Mouse (Mus musculus): ENCODE data around the gene Tet3.
A peak's percentile ranks its signal among the peaks of the same experiment; 100 is the strongest.

Gene Tet3

DNA sequence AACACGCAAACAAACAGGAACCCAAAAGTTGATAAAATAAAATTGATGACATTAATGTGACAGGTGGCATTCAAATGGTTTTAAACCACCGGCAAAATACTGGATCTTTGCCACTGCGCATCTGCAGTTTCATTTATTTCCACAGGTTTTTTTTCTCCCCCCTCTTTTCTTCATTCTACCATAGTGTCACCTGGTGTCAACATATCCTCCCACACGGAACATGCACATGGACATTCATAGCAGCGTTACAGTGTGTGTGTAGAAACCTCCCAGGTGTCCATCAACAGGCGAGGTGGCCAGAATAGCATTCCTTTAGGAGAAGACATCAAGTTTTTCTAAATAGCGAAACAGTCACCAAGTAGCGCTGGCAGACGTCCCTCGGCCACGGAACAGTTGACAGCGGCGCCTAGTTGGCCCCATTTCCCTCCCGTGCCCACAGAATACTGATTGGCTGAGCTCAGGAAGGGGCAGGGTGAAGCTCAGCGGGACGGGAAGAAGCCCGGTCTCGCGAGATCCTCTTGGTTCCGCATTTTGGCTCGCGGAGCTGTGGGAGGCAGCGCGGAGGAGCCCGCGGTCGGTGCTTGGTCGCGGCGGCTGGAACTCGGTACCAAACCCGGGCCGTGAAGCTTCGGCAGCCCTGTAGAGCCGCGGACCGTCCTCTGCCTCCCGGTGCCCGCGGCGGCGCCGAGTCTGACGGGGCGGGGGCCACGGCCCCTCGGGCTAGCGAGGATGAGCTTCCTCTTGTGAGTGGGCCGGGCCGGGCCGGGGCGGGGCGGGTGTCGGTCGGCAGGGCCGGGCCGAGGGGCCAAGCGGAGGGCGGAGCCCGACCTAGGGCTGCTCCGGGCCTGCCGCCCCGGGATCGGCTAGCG lies 133.1 kb downstream of the Tet3 start, which contains the start of the genes Mthfd2 and Mob1a:
Gene Mthfd2 (minus strand): TSS at position 384 of the 869 bp plus-strand sequence.
Gene Mob1a (plus strand): TSS at position 492 of the 869 bp plus-strand sequence.
- peak; percentile 98 for DNase-seq (ENCODE audit: low spot score)

DNA sequence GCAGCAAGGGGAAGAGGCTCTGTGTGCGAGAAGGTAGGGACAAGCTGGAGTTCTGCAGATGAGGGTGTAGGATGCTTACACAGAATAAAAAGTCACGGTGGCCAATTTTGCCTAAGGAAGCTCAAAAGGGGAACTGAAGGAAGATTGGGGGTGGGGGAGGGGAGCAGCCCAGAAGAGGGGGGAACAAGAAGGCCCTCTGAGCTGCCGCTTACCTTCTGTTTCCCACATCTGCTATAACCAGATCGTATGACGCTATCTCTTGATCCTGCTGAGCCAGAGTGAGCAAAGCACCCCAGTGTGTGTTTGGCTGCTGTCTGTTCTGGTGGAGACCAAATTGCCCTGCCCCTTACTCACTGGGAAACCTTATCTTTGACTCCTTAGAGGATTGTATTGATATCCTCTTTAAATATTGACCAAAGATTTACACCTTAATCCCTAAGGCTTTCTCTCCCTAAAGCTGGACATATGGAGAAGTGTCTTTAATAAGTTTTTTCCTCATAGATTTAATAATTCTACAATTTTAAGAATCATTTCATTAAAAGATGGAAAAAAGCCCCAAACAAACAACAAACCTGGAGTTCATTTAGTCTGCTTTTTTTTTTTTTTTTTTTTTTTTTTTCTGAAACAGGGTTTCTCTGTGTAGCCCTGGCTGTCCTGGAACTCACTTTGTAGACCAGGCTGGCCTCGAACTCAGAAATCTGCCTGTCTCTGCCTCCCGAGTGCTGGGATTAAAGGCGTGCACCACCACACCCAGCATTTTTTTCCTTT lies 135.0 kb downstream of the Tet3 start:
- no peak for DNase-seq (ENCODE audit: low spot score)

DNA sequence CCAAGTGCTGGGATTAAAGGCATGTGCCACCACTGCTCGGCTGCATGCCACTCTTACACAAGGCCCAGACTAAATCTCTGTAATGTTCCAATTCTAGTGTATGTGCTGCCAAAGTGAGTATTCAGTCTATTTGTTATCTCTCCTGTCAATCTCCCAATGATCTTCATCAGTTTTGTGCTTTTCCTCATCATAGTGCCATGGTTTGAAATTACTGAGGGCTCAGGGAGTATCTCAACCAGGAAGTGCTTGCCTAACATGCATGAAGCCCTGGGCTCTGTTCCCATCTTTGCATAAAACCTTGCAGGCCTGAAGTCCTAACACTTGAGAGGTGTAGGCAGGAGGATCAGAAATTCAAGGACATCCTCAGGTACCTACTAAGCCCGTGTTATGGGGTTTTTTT lies 136.1 kb downstream of the Tet3 start:
- DNase-seq (ENCODE audit: low spot score), result no peak

DNA sequence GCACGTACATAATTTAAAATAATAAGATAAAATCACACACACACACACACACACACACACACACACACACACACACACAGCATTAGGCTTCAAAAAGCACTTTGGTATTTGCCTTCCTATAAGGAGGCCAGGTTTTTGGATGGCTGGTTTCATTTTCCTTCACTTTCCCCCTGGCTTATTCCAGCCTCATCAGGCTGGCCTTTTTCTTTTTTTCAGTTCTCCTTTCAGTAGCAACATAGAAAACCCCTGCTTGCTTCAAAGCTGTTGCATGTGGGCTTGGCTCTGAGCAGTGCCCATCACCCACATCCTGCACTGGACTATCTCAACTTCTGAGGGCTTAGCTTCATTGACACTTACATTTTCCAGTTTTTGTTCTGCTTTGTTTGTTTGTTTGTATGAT lies 137.0 kb downstream of the Tet3 start:
- no peak for DNase-seq (ENCODE audit: low spot score)

DNA sequence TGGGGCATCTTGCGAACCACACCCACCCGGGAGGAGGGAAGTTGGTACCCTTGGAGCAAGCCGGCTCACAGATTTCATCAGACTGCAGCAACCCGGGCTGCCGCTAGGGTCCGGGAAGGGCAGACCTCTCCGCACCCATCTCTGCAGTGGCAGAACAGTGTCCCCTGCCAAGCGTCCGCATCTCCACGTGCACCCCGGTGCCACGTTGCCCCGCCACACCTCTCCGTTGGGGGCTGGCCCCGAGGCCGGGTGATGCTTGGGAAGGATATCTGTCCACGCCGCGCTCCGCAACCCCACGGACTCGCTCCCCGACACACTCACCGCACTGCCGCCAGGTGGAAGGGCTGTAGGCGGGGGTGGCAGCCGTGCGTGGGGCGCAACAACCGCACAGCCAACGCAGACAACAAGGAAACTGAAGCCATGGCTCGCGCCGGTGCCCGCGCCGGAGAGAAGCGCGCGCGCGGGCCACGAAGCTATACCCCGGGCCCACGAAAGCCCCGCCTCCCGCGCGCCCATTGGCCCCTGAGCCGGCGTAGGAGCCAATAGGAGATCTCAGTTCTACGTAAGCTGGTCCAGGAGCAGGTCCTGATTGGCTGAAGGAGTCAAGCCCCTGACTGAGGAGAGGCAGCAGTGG lies 141.7 kb downstream of the Tet3 start:
- peak; percentile 91 for DNase-seq (ENCODE audit: low spot score)

DNA sequence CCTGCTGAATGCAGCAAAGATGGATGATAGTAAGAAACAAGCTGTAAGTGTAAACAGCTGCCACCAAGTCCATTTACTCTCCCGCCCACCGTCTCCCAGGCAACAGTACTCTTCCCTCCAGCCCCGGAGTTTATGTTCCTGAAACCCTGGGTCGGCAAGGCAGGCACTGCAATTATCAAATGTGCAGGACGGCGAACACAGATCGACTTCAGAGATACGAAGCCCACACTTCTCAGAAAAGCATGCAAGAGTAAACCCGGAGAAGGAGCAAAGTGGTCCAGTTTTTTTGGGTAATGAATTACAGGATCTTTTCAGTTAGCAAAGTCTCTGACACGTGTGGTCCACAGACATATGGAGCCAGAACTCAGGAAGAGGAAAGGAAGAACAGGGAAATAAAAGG lies 142.9 kb downstream of the Tet3 start:
- peak; percentile 23 for DNase-seq (ENCODE audit: low spot score)

DNA sequence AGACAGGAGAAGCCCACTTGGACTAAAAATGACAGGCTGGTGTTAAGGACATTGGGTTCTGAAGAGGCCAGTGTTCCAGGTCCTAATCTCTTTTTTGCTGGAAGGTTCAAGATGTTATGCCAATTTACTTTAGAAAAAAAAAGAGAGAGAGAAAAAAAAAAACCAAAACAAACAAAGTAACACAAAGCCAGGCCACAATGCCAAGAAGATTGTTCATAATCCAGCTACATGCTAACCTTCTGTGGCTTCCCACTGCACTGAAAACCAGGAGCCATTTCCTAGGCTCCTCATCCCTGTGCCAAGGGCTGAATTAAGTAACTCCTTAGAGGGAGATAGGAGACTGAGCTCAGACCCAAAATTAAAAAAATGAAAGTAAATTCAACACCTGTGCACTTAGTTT lies 143.6 kb downstream of the Tet3 start:
- peak; percentile 39 for DNase-seq (ENCODE audit: low spot score)

DNA sequence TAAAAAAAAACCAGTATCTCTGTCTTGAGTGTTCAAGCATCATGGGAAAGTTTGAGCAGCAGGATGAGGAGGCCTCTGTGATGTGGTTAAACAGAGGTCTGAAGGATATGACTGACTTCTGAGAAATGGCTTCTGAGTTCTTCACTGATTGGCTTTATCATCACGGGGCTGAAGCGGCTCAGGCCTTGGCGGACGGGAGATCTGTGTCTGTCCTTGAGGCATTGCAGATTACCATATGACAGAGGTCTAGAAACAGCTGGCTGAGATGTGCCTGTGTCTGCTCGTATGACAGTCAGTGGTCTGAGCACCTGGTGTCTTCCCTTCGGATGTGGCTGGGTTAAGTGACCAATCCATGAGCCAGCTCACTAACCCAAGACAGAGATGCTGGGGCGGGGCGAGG lies 146.4 kb downstream of the Tet3 start:
- no peak for DNase-seq (ENCODE audit: low spot score)
